Mouse (Mus musculus) limb, embryonic 10.5 days (tissue): ENCODE measurements around the gene Cnot1. TPM values are rescaled to one million over a fixed set of nuclear protein-coding genes. Genes with fewer than 3 reads are reported as not detected.

Experiments used
- DNase-seq: peaks from one replicate; pipeline ENCODE4 v3.0.0-alpha.2; 2017; ENCODE audit warnings: low spot score
- H3K27ac ChIP-seq: fragments of 300-500 bp; sonication (generic); 2 replicates; pipeline ENCODE4 v1.5.1; 2016; ENCODE audit warnings: mild to moderate bottlenecking
- H3K27me3 ChIP-seq: fragments of 300-500 bp; sonication (generic); 2 replicates; pipeline ENCODE4 v1.6.1; 2016; ENCODE audit warnings: low read depth, mild to moderate bottlenecking; ENCODE audit not compliant: poor library complexity, severe bottlenecking
- H3K36me3 ChIP-seq: fragments of 300-500 bp; sonication (generic); 2 replicates; pipeline ENCODE4 v1.6.1; 2016; ENCODE audit warnings: mild to moderate bottlenecking, moderate library complexity
- H3K4me1 ChIP-seq: fragments of 300-500 bp; sonication (generic); 2 replicates; pipeline ENCODE4 v1.6.1; 2016
- H3K4me3 ChIP-seq: fragments of 300-500 bp; sonication (generic); 2 replicates; pipeline ENCODE4 v1.5.1; 2016; ENCODE audit warnings: mild to moderate bottlenecking, moderate library complexity
- H3K9me3 ChIP-seq: fragments of 300-500 bp; sonication (generic); replicated peaks from 2 replicates; pipeline ENCODE4 v1.6.1; 2016; ENCODE audit warnings: mild to moderate bottlenecking
- WGBS: fragments of 180-500 bp; shearing (Covaris S2); methylation state at CpG from one replicate; pipeline ENCODE4 v1.1.7; 2016; 5-methylcytosine and 5-hydroxymethylcytosine counted together
- polyA plus RNA-seq: library from polyadenylated mRNA; unstranded; fragments of >200 nt; fragmentation: Nextera tagmentation; extraction: Ambion mirVana; gene quantifications from 2 replicates; pipeline ENCODE4 v1.2.1, GENCODE M21; 2016

The Cnot1 gene
- polyA plus RNA-seq, 1 experiment from 2014 or later: 119 TPM

DNA sequence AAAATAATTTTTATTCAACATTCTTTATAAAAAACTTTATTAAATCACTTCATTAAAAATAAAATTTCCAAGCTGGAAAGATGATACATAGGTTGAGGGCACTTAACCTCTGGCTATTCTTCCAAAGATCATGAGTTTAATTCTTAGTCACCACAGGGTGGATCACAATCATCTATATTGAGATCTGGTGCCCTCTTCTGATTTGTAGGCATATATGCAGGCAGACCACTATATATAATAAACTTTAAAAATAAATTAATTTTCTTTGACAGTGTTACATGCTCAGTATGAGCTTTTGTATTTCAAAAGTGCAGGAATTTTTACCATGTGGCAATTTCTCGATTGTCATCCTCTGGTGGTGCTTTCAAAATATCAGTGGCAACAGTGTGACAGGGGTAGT, 43.1 kb downstream of the Cnot1 start:
- 95% methylated on average over 1 of the region's 1 CpGs for WGBS
- Histone ChIP-seq H3K36me3 (peaks cover 100% of the 10 kb centered on the region), H3K27me3 (no peaks in the 10 kb centered on the region), H3K4me3 (no peak overlapping the region), H3K9me3 (no peaks in the 10 kb centered on the region), H3K4me1 (no peaks in the 10 kb centered on the region), H3K27ac (no peak overlapping the region)
- no peak for DNase-seq

- 92% methylated on average over 6 of the region's 6 CpGs for WGBS
- Histone ChIP-seq H3K27ac (no peak overlapping the region), H3K36me3 (peaks cover 100% of the 10 kb centered on the region), H3K4me1 (no peaks in the 10 kb centered on the region), H3K27me3 (no peaks in the 10 kb centered on the region), H3K4me3 (no peak overlapping the region), H3K9me3 (no peaks in the 10 kb centered on the region)
- no peak for DNase-seq
Measured at GRCm38 (mm10) chr8:95760323-95760722, 46.9 kb downstream of the Cnot1 start.

GRCm38 (mm10) chr8:95751924-95752323, 55.3 kb downstream of the Cnot1 start:
- H3K36me3 ChIP-seq: peaks cover 100% of the 10 kb centered on the region
- H3K9me3 ChIP-seq: no peaks in the 10 kb centered on the region
- H3K27ac ChIP-seq: no peak overlapping the region
- H3K27me3 ChIP-seq: no peaks in the 10 kb centered on the region
- no peaks in the 10 kb centered on the region for H3K4me1 ChIP-seq
- WGBS: 96% methylated on average over 1 of the region's 1 CpGs
- no peak overlapping the region for H3K4me3 ChIP-seq
- no peak for DNase-seq

- Histone ChIP-seq H3K9me3 (no peaks in the 10 kb centered on the region), H3K36me3 (peaks cover 100% of the 10 kb centered on the region), H3K4me1 (no peaks in the 10 kb centered on the region), H3K27me3 (no peaks in the 10 kb centered on the region), H3K4me3 (no peak overlapping the region), H3K27ac (no peak overlapping the region)
- 96% methylated on average over 4 of the region's 4 CpGs for WGBS
- no peak for DNase-seq
Measured at GRCm38 (mm10) chr8:95748028-95748427, 59.2 kb downstream of the Cnot1 start.

- peaks cover 100% of the 10 kb centered on the region for H3K36me3 ChIP-seq
- WGBS: 96% methylated on average over 7 of the region's 7 CpGs
- no peaks in the 10 kb centered on the region for H3K9me3 ChIP-seq
Measured at GRCm38 (mm10) chr8:95741732-95742131, 65.5 kb downstream of the Cnot1 start.

GRCm38 (mm10) chr8:95738596-95738995, 68.7 kb downstream of the Cnot1 start:
- 88% methylated on average over 7 of the region's 7 CpGs for WGBS
- Histone ChIP-seq H3K27ac (no peak overlapping the region), H3K9me3 (no peaks in the 10 kb centered on the region), H3K36me3 (peaks cover 100% of the 10 kb centered on the region), H3K4me3 (no peak overlapping the region), H3K27me3 (no peaks in the 10 kb centered on the region), H3K4me1 (no peaks in the 10 kb centered on the region)
- DNase-seq: no peak

More at GRCm38 (mm10) chr8:95741732-95742131, 65.5 kb downstream of the Cnot1 start:
- H3K27me3 ChIP-seq: no peaks in the 10 kb centered on the region
- H3K4me1 ChIP-seq: no peaks in the 10 kb centered on the region
- no peak for DNase-seq
- no peak overlapping the region for H3K27ac ChIP-seq
- H3K4me3 ChIP-seq: no peak overlapping the region

GRCm38 (mm10) chr8:95727625-95728024, 79.6 kb downstream of the Cnot1 start:
- Histone ChIP-seq H3K9me3 (no peaks in the 10 kb centered on the region), H3K27me3 (no peaks in the 10 kb centered on the region), H3K4me1 (no peaks in the 10 kb centered on the region), H3K36me3 (peaks cover 98% of the 10 kb centered on the region), H3K4me3 (no peak overlapping the region), H3K27ac (no peak overlapping the region)
- DNase-seq: no peak
- WGBS: 93% methylated on average over 4 of the region's 4 CpGs

- Histone ChIP-seq H3K36me3 (peaks cover 51% of the 10 kb centered on the region), H3K27ac (peak overlapping the region; percentile 92), H3K9me3 (no peaks in the 10 kb centered on the region), H3K4me3 (peak overlapping the region; percentile 95), H3K27me3 (no peaks in the 10 kb centered on the region), H3K4me1 (peaks cover 22% of the 10 kb centered on the region)
- WGBS: 21% methylated on average over 21 of the region's 21 CpGs
- no peak for DNase-seq
Measured at GRCm38 (mm10) chr8:95716546-95717335, 90.5 kb downstream of the Cnot1 start.

- Histone ChIP-seq H3K36me3 (peaks cover 42% of the 10 kb centered on the region), H3K9me3 (no peaks in the 10 kb centered on the region), H3K27me3 (no peaks in the 10 kb centered on the region), H3K4me3 (peak within 1 kb of the TSS; percentile 95), H3K4me1 (peaks cover 27% of the 10 kb centered on the region), H3K27ac (peak within 1 kb of the TSS; percentile 92)
- WGBS: under 1% methylated on average over 79 of the region's 79 CpGs
- DNase-seq: peak; percentile 92
Measured at GRCm38 (mm10) chr8:95715676-95716531, 91.4 kb downstream of the Cnot1 start, which contains the start of gene Setd6. Setd6 (plus strand) TSS chr8:95715881.

GRCm38 (mm10) chr8:95714837-95715413, 92.3 kb downstream of the Cnot1 start:
- Histone ChIP-seq H3K4me3 (peak overlapping the region; percentile 95), H3K36me3 (peaks cover 33% of the 10 kb centered on the region), H3K27ac (peak overlapping the region; percentile 92; the same call in 1 of the 2 replicates), H3K4me1 (peaks cover 28% of the 10 kb centered on the region), H3K9me3 (no peaks in the 10 kb centered on the region), H3K27me3 (no peaks in the 10 kb centered on the region)
- no peak for DNase-seq
- WGBS: 88% methylated on average over 6 of the region's 6 CpGs

- H3K36me3 ChIP-seq: peaks cover 27% of the 10 kb centered on the region
- peaks cover 28% of the 10 kb centered on the region for H3K4me1 ChIP-seq
- no peak for DNase-seq
- no peaks in the 10 kb centered on the region for H3K9me3 ChIP-seq
- no peak overlapping the region for H3K27ac ChIP-seq
- no peak overlapping the region for H3K4me3 ChIP-seq
- H3K27me3 ChIP-seq: no peaks in the 10 kb centered on the region
- 93% methylated on average over 4 of the region's 4 CpGs for WGBS
Measured at GRCm38 (mm10) chr8:95714367-95714766, 92.9 kb downstream of the Cnot1 start.

GRCm38 (mm10) chr8:95713100-95714010, 93.9 kb downstream of the Cnot1 start:
- Histone ChIP-seq H3K4me1 (peaks cover 28% of the 10 kb centered on the region), H3K27ac (no peak overlapping the region), H3K9me3 (no peaks in the 10 kb centered on the region), H3K27me3 (no peaks in the 10 kb centered on the region), H3K36me3 (peaks cover 17% of the 10 kb centered on the region), H3K4me3 (no peak overlapping the region)
- peak; percentile 80 for DNase-seq
- WGBS: 78% methylated on average over 19 of the region's 19 CpGs
